Mouse (Mus musculus) embryonic facial prominence, embryonic 11.5 days (tissue): ENCODE results near the gene Tex14. TPM values are rescaled to one million over a fixed set of nuclear protein-coding genes. Genes with fewer than 3 reads are reported as not detected.

ENCODE experiments used
- ATAC-seq: fragments of 200-750 bp; cut with Nextera tagmentation; replicated peaks from 2 replicates; pipeline ENCODE4 v1.8.0; 2017; ENCODE audit warnings: low read depth; ENCODE audit not compliant: insufficient number of reproducible peaks, low FRiP score, low TSS enrichment
- DNase-seq: peaks from one replicate; pipeline ENCODE4 v3.0.0-alpha.2; 2015; ENCODE audit warnings: low spot score
- H3K27ac ChIP-seq: fragments of 300-500 bp; sonication (generic); replicated peaks from 2 replicates; pipeline ENCODE4 v1.5.1; 2014; ENCODE audit warnings: mild to moderate bottlenecking, low read depth, low read length, control low read depth
- H3K27me3 ChIP-seq: fragments of 300-500 bp; sonication (generic); 2 replicates; pipeline ENCODE4 v1.6.1; 2014; ENCODE audit warnings: mild to moderate bottlenecking, low read length, moderate library complexity, mixed read lengths; ENCODE audit not compliant: control insufficient read depth, insufficient read depth
- H3K36me3 ChIP-seq: fragments of 300-500 bp; sonication (generic); replicated peaks from 2 replicates; pipeline ENCODE4 v1.6.1; 2014; ENCODE audit warnings: low read depth, mild to moderate bottlenecking, low read length, moderate library complexity, mixed read lengths; ENCODE audit not compliant: control insufficient read depth, insufficient read depth
- H3K4me1 ChIP-seq: fragments of 300-500 bp; sonication (generic); 2 replicates; pipeline ENCODE4 v1.6.1; 2014; ENCODE audit warnings: low read length, mixed read lengths; ENCODE audit not compliant: control insufficient read depth, insufficient read depth
- H3K4me2 ChIP-seq: fragments of 300-500 bp; sonication (generic); 2 replicates; pipeline ENCODE4 v1.6.1; 2014; ENCODE audit warnings: low read depth, mild to moderate bottlenecking, control low read depth, low read length, moderate library complexity
- H3K4me3 ChIP-seq: fragments of 300-500 bp; sonication (generic); 2 replicates; pipeline ENCODE4 v1.5.1; 2014; ENCODE audit warnings: low read depth, low read length, control low read depth
- H3K9ac ChIP-seq: fragments of 300-500 bp; sonication (generic); replicated peaks from 2 replicates; pipeline ENCODE4 v1.6.1; 2014; ENCODE audit warnings: mild to moderate bottlenecking, control low read depth, low read length
- H3K9me3 ChIP-seq: fragments of 300-500 bp; sonication (generic); replicated peaks from 2 replicates; pipeline ENCODE4 v1.6.1; 2016; ENCODE audit warnings: mild to moderate bottlenecking, low read length, inconsistent platforms, mixed read lengths; ENCODE audit not compliant: control insufficient read depth
- WGBS: fragments of 180-500 bp; shearing (Covaris S2); extraction: QIAGEN DNeasy Blood & Tissue Kit; methylation state at CpG from one replicate; pipeline ENCODE4 v1.1.7; 2014; 5-methylcytosine and 5-hydroxymethylcytosine counted together
- polyA plus RNA-seq: library from polyadenylated mRNA; unstranded; fragments of >200 nt; fragmentation: Nextera tagmentation; extraction: Ambion mirVana; gene quantifications from 2 replicates; pipeline ENCODE4 v1.2.1, GENCODE M21; 2014

Gene Tex14
- polyA plus RNA-seq, 1 experiment from 2014 or later: 0.80 TPM

GRCm38 (mm10) chr11:87527990-87528389 lies 123.1 kb downstream of the Tex14 start:
- ATAC-seq: no peak

DNA sequence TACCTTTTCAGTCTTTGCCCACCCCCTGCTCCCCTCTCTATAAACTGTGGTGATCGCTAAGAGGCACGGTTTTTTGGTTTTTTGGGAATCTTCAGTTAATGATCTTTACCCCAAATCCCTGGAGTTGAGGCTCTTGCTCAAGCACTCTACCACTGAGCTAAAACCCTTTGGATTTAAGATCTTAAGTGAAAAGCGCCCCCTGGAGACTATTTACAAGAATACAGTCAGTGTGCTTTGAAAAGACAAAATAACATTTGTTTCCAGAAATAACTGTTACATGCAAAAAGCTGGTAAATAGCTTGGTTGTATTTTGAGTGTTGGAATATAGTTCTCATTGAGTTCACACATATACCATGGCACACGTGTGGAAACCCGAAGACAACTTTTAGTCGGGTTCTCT lies 126.8 kb downstream of the Tex14 start:
- no peaks in the 10 kb centered on the region for H3K27me3 ChIP-seq
- no peaks in the 10 kb centered on the region for H3K9me3 ChIP-seq
- H3K4me1 ChIP-seq: no peaks in the 10 kb centered on the region
- WGBS: 50% methylated on average over 6 of the region's 6 CpGs
- DNase-seq: peak; percentile 56
- H3K4me2 ChIP-seq: no peak overlapping the region
- no peaks in the 10 kb centered on the region for H3K36me3 ChIP-seq
- no peak overlapping the region for H3K27ac ChIP-seq
- ATAC-seq: no peak
- H3K4me3 ChIP-seq: no peak overlapping the region
- no peak overlapping the region for H3K9ac ChIP-seq

More at GRCm38 (mm10) chr11:87527990-87528389, 123.1 kb downstream of the Tex14 start:
- H3K27ac ChIP-seq: no peak overlapping the region
- H3K9ac ChIP-seq: no peak overlapping the region
- 58% methylated on average over 4 of the region's 4 CpGs for WGBS
- H3K27me3 ChIP-seq: no peaks in the 10 kb centered on the region
- no peaks in the 10 kb centered on the region for H3K9me3 ChIP-seq
- no peak overlapping the region for H3K4me3 ChIP-seq
- no peak for DNase-seq
- H3K4me2 ChIP-seq: no peak overlapping the region
- H3K4me1 ChIP-seq: no peaks in the 10 kb centered on the region
- H3K36me3 ChIP-seq: no peaks in the 10 kb centered on the region

- 40% methylated on average over 8 of the region's 8 CpGs for WGBS
- DNase-seq: no peak
Measured at GRCm38 (mm10) chr11:87542285-87542684, 137.4 kb downstream of the Tex14 start.

GRCm38 (mm10) chr11:87542906-87543305 lies 138.0 kb downstream of the Tex14 start:
- H3K9me3 ChIP-seq: no peaks in the 10 kb centered on the region
- ATAC-seq (no peak), DNase-seq (no peak)
- H3K4me3 ChIP-seq: no peak overlapping the region
- no peaks in the 10 kb centered on the region for H3K4me1 ChIP-seq
- H3K4me2 ChIP-seq: no peak overlapping the region
- WGBS: 65% methylated on average over 3 of the region's 3 CpGs
- no peaks in the 10 kb centered on the region for H3K36me3 ChIP-seq
- no peaks in the 10 kb centered on the region for H3K27me3 ChIP-seq
- H3K9ac ChIP-seq: no peak overlapping the region
- no peak overlapping the region for H3K27ac ChIP-seq

More at GRCm38 (mm10) chr11:87542285-87542684, 137.4 kb downstream of the Tex14 start:
- no peaks in the 10 kb centered on the region for H3K4me1 ChIP-seq
- no peak overlapping the region for H3K4me2 ChIP-seq
- H3K9ac ChIP-seq: no peak overlapping the region
- no peaks in the 10 kb centered on the region for H3K27me3 ChIP-seq
- no peaks in the 10 kb centered on the region for H3K9me3 ChIP-seq
- H3K27ac ChIP-seq: no peak overlapping the region
- no peak for ATAC-seq
- no peaks in the 10 kb centered on the region for H3K36me3 ChIP-seq
- H3K4me3 ChIP-seq: no peak overlapping the region

GRCm38 (mm10) chr11:87553342-87553741 lies 148.5 kb downstream of the Tex14 start:
- no peak for DNase-seq
- H3K4me3 ChIP-seq: no peak overlapping the region
- 76% methylated on average over 4 of the region's 4 CpGs for WGBS
- H3K4me1 ChIP-seq: no peaks in the 10 kb centered on the region
- no peak for ATAC-seq
- H3K9me3 ChIP-seq: no peaks in the 10 kb centered on the region
- no peak overlapping the region for H3K27ac ChIP-seq
- H3K4me2 ChIP-seq: no peak overlapping the region
- no peaks in the 10 kb centered on the region for H3K27me3 ChIP-seq
- H3K36me3 ChIP-seq: no peaks in the 10 kb centered on the region
- H3K9ac ChIP-seq: no peak overlapping the region

DNA sequence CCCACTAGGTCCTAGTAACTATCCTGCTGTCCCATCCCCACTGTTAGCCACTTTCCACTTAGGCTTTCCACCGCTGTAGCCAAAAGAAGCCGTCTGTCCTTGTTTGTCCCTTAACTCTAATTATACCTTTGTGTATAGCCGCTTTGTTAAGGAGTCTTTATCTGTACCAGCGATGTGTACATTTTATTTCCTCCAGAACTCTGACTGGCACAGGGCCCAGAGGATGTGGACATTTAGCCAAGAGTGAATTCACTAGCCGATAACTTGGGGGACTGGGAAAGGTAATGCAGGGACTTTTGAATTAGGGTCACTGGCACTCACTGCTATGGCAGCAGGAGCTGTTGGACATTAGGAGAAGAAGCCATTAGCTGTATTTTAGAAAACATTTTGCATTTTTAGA lies 149.5 kb downstream of the Tex14 start:
- 71% methylated on average over 5 of the region's 5 CpGs for WGBS
- H3K9ac ChIP-seq: no peak overlapping the region
- no peak for DNase-seq
- no peak for ATAC-seq
- H3K4me3 ChIP-seq: no peak overlapping the region
- H3K27me3 ChIP-seq: no peaks in the 10 kb centered on the region
- no peaks in the 10 kb centered on the region for H3K4me1 ChIP-seq
- no peaks in the 10 kb centered on the region for H3K9me3 ChIP-seq
- H3K27ac ChIP-seq: no peak overlapping the region
- no peak overlapping the region for H3K4me2 ChIP-seq
- no peaks in the 10 kb centered on the region for H3K36me3 ChIP-seq

DNA sequence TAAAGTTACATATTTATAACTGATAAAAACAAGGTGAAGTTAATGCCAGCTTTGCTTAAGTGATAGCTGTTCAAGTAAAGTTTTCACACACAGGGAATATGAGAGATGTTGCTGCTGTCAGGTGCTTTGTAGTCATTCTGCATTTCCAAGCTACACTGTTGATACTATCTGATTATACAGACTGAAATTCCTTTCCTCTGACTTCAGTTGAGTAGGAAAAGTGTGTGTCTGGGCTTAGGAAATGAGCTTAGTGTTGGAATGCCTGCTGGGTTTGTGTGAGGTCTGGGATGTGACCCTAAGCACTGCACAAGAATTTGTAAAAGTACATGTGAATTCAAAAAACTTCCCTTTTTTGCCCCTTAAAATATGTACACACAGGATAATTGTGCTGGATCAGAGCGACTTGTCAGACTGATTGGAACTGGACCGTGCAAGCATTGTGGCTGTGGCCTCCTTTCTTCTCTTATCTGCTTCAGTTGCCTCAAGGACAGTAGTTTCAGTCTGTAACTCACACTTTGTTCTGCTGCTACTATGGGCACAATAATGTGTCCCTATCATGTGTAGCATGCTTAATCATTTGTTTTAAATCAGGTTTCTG lies 150.3 kb downstream of the Tex14 start:
- no peak overlapping the region for H3K9ac ChIP-seq
- H3K36me3 ChIP-seq: no peaks in the 10 kb centered on the region
- no peak for ATAC-seq
- no peaks in the 10 kb centered on the region for H3K4me1 ChIP-seq
- H3K4me3 ChIP-seq: no peak overlapping the region
- no peak overlapping the region for H3K4me2 ChIP-seq
- no peaks in the 10 kb centered on the region for H3K27me3 ChIP-seq
- peak; percentile 9 for DNase-seq
- no peaks in the 10 kb centered on the region for H3K9me3 ChIP-seq
- WGBS: 38% methylated on average over 2 of the region's 2 CpGs
- no peak overlapping the region for H3K27ac ChIP-seq

- Histone ChIP-seq H3K4me2 (no peak overlapping the region), H3K9me3 (no peaks in the 10 kb centered on the region), H3K4me1 (no peaks in the 10 kb centered on the region), H3K27ac (no peak overlapping the region), H3K36me3 (no peaks in the 10 kb centered on the region), H3K9ac (no peak overlapping the region), H3K27me3 (no peaks in the 10 kb centered on the region), H3K4me3 (no peak overlapping the region)
- 69% methylated on average over 6 of the region's 6 CpGs for WGBS
- ATAC-seq (no peak), DNase-seq (no peak)
Measured at GRCm38 (mm10) chr11:87561208-87561607, 156.3 kb downstream of the Tex14 start.
